Mouse (Mus musculus): Measurements from ENCODE around the gene Neurl2.

GRCm38 (mm10) chr2:164831029-164831428 lies 2.2 kb downstream of the Neurl2 start:
- TF ChIP-seq HCFC1 (IDR thresholded peaks at IDR 0.05; ENCODE audit: borderline replicate concordance, insufficient read depth, low read length) (no peak), ZNF384 (IDR thresholded peaks at IDR 0.05; ENCODE audit: low read depth, low read length) (no peak), ZC3H11A (IDR thresholded peaks at IDR 0.05; ENCODE audit: borderline replicate concordance, low read depth, low read length) (no peak), CHD2 (IDR thresholded peaks at IDR 0.05; ENCODE audit: low read depth, low read length) (no peak)

Data from ES-E14 (cell line).